Mouse (Mus musculus) heart, adult 9 months (tissue): ENCODE results near the gene Zbtb7a.

Experiments used
- DNase-seq, 2 experiments: peaks; one replicate each; pipeline ENCODE4 v3.0.0; 2022; ENCODE audit warnings: low spot score in 2 of 2

Zbtb7a gene

DNA sequence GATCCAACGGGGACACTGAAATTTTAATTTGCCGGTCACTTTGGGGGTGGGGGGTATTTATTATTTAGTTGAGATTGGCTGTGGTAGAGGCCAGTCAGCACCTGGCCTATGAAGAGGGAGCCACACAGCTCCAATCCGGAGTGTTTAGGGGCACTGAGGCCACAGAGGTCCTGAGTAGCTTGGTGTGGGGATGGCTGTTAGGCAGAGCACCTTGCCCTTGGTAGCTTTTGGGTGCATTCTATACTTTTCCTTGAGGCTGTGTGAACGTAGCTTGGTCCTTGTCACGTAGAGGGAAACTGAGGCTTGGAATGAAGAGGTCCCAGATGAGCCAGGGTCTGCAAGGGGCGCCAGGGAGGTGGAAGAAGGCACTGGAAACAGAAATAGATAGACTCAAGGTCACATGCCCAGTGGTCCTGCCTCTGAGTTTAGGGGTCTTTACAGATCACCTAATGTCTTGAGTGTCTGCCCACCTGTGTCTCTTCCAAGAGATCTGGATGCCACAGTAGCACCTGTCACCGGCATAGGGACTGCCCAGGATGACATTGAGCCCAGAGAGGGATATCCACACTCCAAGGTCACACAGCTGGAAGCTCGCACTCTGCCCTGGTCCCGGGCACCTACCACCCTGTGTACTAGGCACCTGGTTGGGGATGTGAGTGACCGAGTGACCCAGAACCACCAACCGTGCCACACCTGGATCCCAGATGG is 4.0 kb downstream of the Zbtb7a start:
- DNase-seq = no peak

DNA sequence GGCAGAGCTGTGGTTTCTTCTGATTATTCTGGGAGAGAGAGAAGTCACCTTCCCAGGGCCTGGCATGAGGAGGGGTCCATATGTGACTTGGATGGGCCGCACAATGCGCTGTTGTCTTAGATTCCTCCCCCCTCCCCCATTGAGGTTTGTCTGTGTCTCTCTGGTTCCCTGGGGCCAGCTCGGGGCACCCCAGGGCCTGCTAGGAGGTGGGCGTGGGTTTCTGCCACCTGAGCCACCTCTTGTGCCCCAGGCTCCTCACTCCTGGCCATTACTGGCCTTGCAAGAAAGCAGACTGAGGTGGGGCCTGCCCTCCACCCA is 4.5 kb downstream of the Zbtb7a start:
- DNase-seq = no peak

DNA sequence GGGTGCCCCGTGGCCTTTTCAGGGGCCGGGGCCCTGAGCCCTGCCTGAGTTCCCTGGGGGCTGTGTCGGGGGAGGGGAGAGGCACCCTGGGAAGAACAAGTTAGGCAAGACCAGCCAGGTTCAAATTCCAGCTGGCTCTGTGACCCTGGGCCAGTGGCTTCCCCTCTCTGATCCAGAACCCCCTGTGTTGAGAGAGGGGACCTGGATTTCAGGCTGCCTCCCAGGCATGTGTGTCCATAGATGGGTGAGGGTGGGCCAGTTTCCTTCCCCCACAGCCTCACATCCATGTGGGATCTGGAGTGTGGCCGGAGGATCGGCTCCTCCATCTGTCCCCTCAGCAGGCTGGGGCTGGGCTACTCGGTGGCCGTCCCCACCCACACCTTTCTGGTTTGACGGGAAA is 5.0 kb downstream of the Zbtb7a start:
- no peak for DNase-seq

DNA sequence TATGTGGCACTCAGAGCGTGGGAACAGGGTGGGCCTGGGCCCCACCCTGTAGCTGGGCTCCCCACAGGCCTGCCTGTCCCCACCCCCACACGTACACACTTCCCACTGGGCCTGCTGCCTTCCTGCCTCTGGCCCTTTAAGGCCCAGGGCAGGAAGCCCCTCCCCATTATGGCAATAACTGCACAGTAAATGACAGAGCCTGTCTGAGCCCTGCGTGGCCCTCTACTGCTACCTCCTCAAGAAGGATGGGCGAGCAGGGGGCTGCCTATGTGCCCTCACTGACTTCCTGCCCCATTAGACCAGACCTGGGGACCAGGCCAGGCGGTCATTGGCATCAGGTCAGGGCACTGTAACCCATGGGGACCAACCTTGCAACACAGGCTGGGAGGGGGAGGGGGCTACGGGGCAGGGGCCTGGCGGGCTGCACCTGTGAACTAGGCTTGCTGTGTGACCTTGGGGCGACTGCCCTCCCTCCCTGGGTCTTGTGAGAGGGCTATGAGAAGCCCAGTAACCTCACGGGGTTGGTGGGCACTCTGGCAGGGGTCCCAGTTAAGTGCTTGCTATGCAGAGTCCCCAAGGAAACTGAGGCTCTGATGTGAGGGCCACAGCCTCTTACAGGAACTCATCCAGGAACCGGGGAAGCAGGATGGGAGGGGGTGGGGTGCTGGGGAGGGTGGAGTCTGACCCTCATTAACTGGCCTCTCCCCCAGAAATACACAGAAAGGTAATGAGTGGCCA is 5.9 kb downstream of the Zbtb7a start:
- DNase-seq = peak; percentile 60 to 71

DNA sequence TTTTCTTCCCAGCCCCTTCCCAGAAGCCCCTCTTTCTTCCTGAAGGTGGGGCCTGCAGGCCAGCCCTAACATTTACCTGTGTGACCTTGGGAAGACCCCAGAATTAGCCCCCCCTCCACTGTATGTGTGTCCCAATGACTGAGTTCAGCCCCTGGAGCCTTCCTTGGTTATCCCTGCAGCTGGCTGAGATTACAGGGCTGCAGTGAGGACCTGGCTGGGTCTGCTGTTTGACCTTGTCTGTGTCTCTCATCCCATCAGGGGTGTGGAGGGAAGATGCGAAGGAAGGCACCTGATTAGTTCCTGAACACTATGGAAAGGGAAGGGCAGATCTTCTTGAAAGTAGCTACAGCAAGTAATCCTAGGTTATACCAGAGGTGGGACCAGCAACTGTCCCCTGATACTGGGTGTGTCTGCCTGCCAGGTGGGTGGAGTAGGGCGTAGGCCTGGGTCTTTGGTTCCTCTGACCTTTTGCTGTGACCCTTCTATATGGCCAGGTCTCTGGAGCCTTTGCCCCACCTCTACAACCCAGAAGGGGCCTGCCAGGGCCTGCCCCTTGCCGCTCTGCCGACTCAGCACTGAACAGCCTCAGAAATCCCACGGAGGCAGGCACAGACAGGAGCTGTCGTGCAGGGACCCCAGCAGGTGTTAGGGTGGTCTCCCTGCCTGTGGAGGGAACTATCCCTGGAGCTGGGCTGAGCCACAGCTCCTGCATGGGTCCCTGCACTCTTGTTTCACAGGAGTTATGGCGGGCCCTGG is 6.6 kb downstream of the Zbtb7a start:
- no peak for DNase-seq

DNA sequence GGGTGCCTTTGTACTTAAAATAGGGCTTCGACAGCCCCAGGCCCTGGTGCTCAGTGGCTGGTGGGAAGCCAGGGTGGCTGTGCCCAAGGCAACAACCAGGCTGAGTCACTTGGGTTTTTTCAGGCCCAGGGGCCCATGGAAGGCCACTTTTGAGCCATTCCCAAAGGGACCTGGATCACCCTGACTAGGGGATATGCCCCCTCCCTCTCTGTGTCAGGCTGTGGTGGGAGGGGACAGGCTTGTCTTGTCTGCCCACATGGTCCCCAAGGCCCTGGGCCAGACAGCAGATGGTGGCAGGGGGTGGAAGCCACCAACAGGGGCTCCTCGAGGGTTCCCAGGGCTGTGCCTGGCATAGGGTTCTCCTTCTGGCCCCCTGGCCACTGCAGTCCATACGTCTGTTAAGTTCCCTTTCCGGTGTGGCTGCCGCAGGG is 7.5 kb downstream of the Zbtb7a start:
- no peak for DNase-seq

DNA sequence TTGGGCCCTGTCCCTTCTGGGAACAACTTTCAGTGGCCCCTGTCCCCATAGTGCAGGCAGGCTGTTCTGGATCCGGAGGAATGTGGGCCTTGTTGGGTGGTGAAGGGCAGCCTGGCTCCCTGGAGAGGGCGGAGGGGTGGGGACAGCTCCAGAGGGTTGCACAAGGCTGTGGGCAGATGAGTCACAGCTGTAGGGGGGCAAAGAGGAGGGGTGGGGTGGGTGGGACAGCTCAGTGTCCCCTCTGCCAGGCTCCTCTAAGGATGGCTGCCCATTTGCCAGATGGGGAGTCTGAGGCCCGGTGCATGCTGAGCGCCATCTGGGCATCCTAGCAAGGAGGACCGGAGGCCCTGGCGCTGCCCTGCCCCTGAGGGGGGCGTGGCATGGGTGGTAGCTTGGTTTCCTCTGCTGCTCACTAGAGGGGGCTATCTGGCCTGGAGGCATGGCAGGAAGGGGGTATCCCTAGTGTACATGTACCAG is 8.2 kb downstream of the Zbtb7a start:
- no peak for DNase-seq

DNA sequence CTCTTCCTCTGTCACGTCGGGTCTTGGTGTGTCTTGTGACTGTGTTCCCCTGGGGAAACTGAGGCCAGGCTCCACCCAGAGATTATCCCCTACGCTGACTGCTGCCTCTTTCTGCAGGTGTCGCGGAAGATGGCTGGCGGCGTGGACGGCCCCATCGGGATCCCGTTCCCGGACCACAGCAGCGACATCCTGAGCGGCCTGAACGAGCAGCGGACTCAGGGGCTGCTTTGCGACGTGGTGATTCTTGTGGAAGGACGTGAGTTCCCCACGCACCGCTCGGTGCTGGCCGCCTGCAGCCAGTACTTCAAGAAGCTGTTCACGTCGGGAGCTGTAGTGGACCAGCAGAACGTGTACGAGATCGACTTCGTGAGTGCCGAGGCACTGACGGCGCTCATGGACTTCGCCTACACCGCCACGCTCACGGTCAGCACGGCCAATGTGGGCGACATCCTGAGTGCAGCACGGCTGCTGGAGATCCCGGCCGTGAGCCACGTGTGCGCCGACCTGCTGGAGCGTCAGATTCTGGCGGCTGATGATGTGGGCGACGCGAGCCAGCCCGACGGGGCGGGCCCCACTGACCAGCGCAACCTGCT is 8.9 kb downstream of the Zbtb7a start:
- no peak for DNase-seq

DNA sequence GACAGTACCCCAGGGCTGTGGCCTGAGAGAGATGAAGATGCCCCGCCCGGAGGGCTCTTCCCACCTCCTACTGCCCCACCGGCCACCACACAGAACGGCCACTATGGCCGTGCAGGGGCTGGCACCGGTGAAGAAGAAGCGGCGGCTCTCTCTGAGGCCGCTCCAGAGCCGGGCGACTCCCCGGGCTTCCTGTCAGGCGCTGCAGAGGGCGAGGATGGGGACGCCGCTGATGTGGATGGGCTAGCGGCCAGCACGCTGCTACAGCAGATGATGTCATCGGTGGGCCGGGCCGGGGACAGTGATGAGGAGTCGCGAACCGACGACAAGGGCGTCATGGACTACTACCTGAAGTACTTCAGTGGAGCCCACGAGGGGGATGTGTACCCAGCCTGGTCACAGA is 9.6 kb downstream of the Zbtb7a start:
- peak in 1 of 2 experiments; percentile 59 for DNase-seq

DNA sequence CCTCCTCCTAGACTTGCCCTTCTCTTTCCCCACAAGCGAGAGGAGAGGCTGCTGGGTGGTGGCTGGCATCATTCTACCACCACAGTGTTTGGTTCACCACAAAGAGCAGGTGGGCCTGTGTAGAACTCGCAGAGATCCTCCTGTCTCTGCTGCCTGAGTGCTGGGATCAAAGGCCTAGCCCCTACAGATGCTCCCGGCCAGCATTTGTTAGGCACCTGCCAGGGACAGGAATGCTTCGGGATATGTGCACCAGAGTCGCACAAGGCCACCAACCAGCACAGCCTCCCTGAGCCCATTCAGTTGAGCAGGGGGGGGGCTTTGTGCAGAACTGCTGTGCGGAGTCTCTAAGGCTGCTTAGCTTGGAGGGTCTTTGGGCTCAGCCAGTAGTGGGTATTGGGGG is 10.3 kb downstream of the Zbtb7a start:
- no peak for DNase-seq

DNA sequence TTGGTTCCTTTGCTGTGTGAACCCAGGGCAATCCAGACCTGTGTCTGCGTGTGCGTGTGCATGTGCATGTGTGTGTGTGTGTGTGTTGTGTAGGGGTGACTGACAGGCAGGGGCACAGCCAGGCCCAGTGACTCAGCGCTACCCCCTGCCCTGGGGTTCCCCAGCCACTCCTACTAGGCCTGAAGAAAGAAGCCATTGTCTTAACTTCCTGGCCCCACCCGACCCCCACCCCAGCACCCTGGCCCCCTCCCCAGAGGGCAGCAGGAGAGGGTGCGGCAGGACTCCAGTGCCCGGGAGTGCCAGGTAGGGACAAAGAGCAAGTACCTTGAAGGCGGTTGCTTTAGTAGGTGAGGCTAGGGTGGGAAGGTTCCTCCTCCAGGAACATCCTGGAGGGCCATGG is 10.8 kb downstream of the Zbtb7a start:
- no peak for DNase-seq

DNA sequence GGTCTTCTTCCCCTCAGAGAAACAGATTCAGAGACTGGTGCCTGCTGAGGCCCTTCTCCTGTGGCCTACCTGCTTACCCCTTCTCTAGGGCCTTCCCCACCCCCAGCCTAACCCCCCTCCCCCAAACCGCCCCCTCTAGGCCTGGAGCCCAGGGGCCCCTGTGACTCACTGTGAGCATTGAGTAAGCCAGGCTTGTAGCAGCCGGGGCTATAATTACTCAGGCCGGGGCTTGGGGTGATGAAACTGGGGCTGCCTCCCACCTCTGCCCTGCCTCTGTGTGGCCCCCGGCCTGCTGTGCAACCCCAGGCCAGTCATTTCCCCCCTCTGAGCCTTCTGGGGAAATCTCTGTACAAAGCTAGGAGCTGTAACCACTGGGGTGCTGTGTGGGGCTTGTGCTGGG is 11.3 kb downstream of the Zbtb7a start:
- DNase-seq = no peak

DNA sequence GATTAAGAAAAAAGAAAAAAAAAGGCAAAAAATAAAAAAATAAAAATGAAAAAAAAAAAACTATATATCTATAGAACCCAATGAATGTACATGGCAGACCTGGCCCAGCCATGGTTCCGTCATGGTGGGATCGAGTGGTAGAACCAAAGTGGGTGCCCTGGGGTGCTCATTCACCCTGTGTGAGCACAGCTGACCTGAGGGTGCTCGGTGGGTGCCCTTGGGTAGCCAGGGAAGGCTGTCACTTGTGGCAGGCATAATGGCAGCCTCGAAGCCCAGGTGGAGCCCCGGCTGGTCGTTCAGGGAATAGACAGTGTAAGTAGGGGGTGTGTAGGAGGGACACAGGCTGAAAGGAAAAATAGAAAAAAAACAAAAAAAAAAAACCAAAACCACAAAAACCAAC is 16.2 kb downstream of the Zbtb7a start:
- no peak for DNase-seq

DNA sequence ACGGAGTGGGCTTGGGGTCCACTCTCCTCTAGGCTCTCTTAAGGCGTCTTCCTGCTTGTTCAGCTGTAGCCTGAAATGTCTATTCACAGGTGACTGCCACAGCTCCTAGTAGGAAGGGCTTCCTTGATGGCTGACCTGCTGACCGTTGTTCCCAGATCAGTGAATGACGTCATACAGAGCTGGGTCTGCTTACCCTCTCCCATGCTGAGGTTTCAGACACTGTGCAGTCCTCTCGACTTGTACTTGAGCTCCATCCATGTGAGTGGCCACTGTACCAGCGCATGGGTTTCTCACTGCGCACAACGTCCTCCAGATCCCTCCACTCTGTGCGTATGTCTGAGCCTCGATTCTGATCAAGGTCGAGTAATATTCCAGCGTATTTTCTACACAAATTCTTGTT is 17.6 kb downstream of the Zbtb7a start:
- no peak for DNase-seq

DNA sequence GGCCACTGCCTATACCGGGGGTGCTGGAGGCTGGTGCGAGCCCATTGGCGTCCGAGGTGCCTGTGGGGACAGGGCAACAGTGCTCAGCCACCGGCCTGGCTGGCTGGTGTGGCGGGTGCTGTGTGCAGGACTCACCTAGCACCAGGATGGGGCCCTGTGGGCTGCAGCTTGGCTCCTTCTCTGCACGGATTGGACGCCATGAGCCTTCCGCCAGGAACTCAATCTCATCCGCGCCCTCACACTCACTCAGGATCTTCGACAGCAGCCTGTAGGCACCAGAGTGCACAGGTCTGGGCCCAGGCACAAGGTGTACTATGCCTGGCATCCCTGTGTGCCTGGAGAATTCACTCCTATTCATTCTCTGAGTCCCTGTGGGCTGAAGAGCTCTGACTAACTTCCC is 19.3 kb downstream of the Zbtb7a start:
- no peak for DNase-seq

DNA sequence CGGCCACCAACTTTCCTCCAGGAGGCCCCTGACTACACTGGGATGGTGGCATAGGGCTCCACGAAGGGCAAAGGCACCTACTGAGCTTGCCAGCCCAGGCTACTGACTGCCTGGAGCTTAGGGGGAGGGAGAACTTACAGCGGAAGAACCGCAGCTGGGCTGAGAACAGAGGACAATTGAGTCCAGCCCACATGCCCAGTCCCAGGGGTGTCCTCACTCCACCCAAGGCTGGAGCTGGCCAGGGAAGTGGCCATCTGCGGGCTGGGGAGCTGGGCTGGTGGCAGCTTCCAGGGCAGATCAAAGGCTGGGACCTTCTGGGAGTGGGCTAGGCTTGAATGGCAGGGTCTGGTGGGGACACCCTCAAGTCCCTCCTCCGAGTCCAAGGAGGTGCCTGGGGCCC is 19.7 kb downstream of the Zbtb7a start:
- DNase-seq = no peak

DNA sequence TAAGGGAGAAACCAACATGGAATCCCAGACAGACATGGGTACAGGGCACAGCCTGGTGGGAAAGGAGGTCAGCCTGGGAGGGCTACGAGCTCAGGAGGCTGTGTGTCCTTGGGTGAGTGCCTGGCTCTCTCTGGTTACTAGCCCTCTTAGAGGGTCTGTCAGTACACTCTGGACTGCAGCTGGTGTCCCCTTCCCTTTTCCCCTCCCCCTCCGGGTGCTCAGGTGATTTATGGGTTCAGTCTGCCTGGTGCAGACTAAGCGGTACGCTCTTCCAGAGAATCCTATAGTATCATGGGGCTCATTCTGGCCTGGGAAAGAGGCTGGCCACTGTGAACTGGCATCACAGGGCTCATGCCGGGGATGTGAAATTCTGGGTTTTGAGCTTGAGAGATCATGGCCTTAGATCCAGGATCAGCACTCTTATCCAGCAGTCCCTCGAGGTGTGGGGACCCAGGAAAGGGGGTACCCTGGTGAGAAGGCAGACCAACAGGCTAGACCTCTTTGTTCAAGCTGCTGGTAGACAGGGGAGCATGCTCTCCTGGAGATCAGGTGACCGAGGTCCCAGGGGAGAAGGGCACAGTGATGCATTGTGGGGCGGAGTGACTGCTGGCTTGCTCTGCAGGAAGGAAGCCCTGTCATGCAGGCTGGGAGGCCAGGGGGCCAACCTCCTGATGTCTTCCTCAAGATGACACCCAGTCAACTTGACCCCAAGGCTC is 26.7 kb downstream of the Zbtb7a start:
- no peak for DNase-seq

DNA sequence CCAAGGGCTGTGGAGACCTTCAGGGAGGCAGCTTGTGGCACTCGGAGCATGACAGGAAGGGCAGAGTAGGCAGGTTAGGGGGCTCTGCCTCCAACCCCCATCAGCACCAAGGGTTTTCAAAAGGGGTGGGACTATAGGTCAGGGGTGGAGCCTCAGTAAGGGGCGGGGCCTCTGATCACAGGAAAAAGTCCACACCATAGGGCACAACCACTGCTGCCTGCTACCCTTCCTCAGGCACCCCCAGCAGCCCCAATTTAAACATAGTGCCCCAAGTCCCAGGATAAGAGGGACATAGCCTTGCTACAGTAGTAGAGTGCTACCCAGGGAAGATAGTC is 27.3 kb downstream of the Zbtb7a start:
- DNase-seq = no peak

DNA sequence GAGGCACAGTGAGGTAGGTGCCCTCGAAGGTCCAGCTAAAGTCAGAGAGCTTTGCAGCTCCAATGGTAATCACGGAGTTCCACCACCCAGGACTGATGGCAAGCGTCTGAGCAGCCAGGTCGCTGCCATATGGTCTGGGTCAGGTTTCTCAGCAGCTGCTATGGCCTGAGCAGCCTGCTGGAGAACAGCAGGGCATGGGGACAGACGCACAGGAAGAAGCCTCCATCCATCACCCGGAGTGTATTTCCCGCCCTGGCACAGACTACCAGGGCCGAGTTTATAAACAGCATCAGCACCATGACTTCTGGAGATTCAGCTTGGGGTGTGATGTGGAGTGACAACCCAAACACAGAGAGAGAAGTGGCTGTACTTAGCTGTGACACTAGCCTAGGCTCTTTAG is 30.1 kb downstream of the Zbtb7a start:
- DNase-seq = no peak

DNA sequence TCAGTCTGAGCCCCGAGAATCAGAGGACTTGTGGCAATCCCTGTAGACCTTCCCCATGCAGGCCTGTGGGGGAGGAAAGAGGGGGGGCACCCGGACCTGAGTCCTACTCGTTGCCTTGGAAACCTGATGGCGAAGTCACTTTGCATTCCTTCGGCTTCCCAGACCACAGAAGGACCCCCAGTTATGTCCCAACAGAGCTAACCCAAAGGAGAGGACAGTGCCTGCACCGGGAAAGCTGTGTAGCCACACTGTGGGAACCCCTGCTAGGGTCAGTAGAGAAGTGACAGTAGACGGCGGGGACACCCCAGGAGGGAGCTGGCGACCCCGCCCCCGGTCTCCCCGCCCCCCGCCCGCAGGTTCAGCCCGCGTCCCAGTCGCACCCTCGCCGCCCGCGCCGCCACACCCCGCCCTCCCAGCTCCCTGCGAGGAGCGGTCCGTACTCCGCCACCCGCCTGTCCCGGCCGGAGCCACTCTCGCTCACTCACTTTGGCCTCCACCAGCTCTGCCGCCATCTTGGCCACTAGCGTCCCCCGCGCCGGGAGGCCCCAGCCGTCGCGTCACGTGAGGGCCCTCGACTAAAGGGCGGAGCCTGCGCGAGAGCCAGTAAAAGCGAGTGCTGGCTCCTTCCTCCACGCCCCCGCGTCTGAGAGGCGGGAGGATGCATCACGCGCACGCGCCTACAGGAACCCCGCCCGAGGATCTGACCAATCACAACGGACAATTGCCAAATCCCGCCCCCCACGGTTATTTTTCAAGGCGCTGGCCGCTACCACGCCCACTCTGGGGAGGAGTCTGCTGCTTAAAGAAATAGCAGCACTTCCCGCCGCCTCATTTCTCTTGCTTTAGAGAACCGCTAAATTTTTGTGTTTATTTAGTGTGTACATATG is 32.4 kb downstream of the Zbtb7a start, which contains the start of gene Pias4:
Gene Pias4 (minus strand): TSS at position 724 of the 887 bp plus-strand sequence.
- peak; percentile 100 for DNase-seq

DNA sequence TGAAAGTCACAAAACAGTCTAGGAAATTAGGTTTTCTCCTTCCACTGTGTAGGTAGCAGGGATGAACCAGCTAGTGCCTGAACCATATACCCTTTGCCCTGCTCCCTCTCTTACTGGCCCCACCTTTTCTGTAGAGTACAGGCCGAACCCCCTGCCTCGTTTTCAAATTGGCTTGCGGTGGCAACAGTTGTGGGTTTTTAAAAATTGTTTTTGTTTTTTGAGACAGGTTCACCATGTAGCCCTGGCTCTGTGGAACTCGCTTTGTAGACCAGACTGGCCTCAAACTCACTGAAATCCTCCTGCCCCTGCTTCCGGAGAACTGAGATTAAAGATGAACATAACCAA is 33.0 kb downstream of the Zbtb7a start:
- DNase-seq = no peak
